Mouse (Mus musculus) cortical plate, adult 2 months (tissue): Measurements from ENCODE around the gene Zfp646.

Source experiments
- CTCF ChIP-seq: fragments of 200-500 bp; IDR thresholded peaks from 2 replicates; pipeline ENCODE4 v1.5.1; 2011; ENCODE audit warnings: mild to moderate bottlenecking, control low read depth, low read length; ENCODE audit not compliant: insufficient read depth; ENCODE audit errors: extremely low read depth
- POLR2A ChIP-seq: fragments of 200-500 bp; IDR thresholded peaks from 2 replicates; pipeline ENCODE4 v1.6.1; 2011; ENCODE audit warnings: mild to moderate bottlenecking, low read length, control low read depth; ENCODE audit not compliant: insufficient read depth; ENCODE audit errors: extremely low read depth

- TF ChIP-seq CTCF = peak; percentile 25; the same call in 1 of the 2 replicates
- TF ChIP-seq POLR2A = no peak
Measured at GRCm38 (mm10) chr7:127918203-127918602, 42.2 kb downstream of the Zfp646 start.
